Comparison of ENCODE assay signal across 17 mouse cellular contexts in genomic region chr7:111606091-111606490, GRCm38 (mm10).
"Had no signal": no experiment of that assay in that cellular context is flagged by ENCODE, and none has a peak within 500 bp of the region (broad histone marks: within the 10 kb centered on the region; RNA-seq: fewer than 3 reads in every experiment).

No protein-coding gene starts in this region.

- DNase-seq: retina, postnatal 1 day; right cerebral cortex, adult 18-20 months; right cerebral cortex, postnatal 14 days; right cerebral cortex, postnatal 25 days; right cerebral cortex, postnatal 4 days; spleen, adult 18-20 months; thymus, adult 18-20 months; thymus, adult 2 months; thymus, postnatal 14 days; thymus, postnatal 25 days; thymus, postnatal 36 days; thymus, postnatal 4 days had no signal

- H3K27me3 ChIP-seq: neural tube, embryonic 12.5 days; neural tube, embryonic 13.5 days; neural tube, embryonic 15.5 days; stomach, embryonic 15.5 days had no signal

- H3K27ac ChIP-seq: neural tube, embryonic 12.5 days; neural tube, embryonic 13.5 days; neural tube, embryonic 15.5 days; stomach, embryonic 15.5 days; stomach, postnatal 0 days had no signal

- H3K9ac ChIP-seq: neural tube, embryonic 12.5 days; neural tube, embryonic 13.5 days; neural tube, embryonic 15.5 days; stomach, embryonic 15.5 days had no signal

- H3K9me3 ChIP-seq: neural tube, embryonic 12.5 days; neural tube, embryonic 13.5 days; neural tube, embryonic 15.5 days; stomach, embryonic 15.5 days had no signal

- H3K4me3 ChIP-seq: neural tube, embryonic 12.5 days; neural tube, embryonic 13.5 days; neural tube, embryonic 15.5 days; stomach, embryonic 15.5 days had no signal

- H3K4me2 ChIP-seq: neural tube, embryonic 12.5 days; neural tube, embryonic 13.5 days; neural tube, embryonic 15.5 days; stomach, embryonic 15.5 days had no signal

- H3K36me3 ChIP-seq: neural tube, embryonic 12.5 days; neural tube, embryonic 13.5 days; neural tube, embryonic 15.5 days; stomach, embryonic 15.5 days had no signal

- H3K4me1 ChIP-seq: neural tube, embryonic 12.5 days; stomach, embryonic 15.5 days had no signal
